Mouse (Mus musculus): ENCODE measurements around the gene Tusc2. TPM values are rescaled to one million over a fixed set of nuclear protein-coding genes. Genes with fewer than 3 reads are reported as not detected.

Tusc2 gene
- 143 TPM for polyA plus RNA-seq (2015; fragmentation: Illumina TruSeq; extraction: RNeasy Lipid Tissue Mini Kit (QIAGEN cat#74804); ENCODE audit: low read depth, low replicate concordance)

GRCm38 (mm10) chr9:107563029-107563581 lies at the start of gene Tusc2:
Tusc2 (plus strand) TSS chr9:107563255.

GRCm38 (mm10) chr9:107533791-107534407 lies 29.2 kb upstream of the Tusc2 start, which contains the start of gene Tmem115:
Tmem115 (plus strand) TSS chr9:107533945.

GRCm38 (mm10) chr9:107541474-107542351 lies 21.3 kb upstream of the Tusc2 start, which contains the start of the genes Cyb561d2 and Nprl2:
Cyb561d2 (minus strand) TSS chr9:107542193.
Nprl2 (plus strand) TSS chr9:107542226.

DNA sequence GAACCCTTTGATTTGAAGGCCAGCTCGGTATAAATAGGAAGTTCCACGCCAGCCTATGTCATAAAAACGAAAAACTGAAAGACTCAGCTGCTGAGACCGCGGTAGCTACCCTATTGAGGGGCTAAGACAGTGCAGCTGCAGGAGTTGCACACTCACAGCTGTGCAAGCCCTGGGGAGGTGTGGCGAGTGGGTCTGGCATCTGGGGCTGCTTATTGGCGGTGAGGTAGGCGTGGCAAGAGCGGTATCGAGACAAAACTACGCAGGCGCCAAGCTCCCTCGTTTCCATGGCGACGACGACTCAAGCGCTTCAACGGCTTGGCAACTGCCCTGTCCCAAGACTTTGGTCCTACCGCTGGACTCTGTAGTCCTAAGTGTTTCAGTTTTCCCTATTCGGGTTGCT lies 16.0 kb upstream of the Tusc2 start, which contains the start of gene Zmynd10:
Gene Zmynd10, plus strand, starts transcription at position 273 of the 400 bp plus-strand sequence.

GRCm38 (mm10) chr9:107551117-107551889 lies 11.8 kb upstream of the Tusc2 start, which contains the start of gene Rassf1:
Rassf1 (plus strand) TSS chr9:107551555.

DNA sequence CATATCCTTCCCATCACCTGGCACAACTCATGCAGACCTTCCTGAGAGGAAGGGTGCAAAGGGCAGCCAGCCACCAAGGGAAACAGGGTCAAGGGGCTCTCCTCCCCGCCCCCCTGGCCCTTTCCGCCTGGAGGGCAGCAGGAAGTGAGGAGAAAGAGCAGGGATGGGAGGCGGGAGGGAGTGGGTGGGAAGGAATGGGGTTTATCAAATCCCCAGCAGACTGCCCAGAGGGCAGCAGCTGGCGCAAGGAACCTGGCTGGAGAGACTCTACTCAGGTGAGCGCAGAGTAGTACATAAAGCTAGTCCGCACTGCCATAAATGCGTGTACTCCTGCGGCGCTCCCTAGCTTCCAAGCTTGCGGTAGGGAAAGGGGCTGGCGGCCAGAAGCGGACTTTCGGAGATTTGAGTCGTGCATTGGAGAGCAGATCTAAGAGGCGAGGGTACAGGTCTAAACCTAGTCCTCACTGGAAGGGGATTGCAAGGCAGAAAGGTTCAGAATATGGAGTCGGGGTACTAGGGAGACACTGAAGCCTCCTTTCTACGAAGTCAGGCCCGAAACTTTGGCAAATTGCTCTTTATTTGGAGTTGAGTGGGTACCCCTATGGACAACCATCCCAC lies 4.8 kb downstream of the Tusc2 start, which contains the start of gene Hyal2:
Gene Hyal2, plus strand, starts transcription at position 244 of the 618 bp plus-strand sequence.

DNA sequence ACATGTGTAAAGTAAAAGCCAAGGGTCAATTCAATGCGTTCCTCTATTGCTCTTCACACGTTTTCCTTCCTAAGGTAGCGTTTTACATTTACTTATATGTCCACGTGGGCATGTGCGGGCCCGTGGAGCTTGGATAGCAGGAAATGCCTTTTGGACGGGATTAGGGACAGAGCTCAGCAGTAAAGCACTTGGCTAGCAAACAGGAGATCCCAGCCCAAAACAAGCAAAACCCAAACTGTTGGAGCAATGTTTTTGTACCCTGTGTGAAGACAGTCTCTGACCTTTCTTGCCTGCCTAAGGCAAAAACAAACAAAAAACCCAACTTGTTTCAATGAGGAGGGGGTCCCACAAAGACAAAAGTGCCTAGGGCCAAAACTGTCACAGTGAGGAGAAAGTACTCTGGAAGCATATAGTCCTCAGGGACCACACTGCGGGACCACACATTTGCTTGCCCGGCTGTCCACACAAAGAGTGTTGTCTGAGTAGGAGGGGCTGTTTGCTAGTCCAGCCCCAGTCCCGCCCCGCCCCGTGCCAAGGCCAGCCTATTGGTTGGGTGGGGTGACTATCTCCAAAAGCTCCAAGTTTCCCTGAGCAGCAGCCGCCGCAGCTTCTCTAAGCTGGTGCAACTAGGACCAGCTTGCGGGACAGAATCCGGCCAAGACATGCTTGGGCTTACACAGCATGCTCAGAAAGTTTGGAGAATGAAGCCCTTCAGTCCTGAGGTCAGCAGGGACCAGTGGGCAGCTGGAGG lies 13.5 kb downstream of the Tusc2 start, which contains the start of gene Hyal1:
Gene Hyal1, plus strand, starts transcription at position 571 of the 751 bp plus-strand sequence.

GRCm38 (mm10) chr9:107578587-107578986 lies 15.5 kb downstream of the Tusc2 start, which contains the start of gene Naa80:
Naa80 (plus strand) TSS chr9:107578887.

GRCm38 (mm10) chr9:107580501-107581317 lies 17.7 kb downstream of the Tusc2 start, which contains the start of gene Hyal3:
Hyal3 (plus strand) TSS chr9:107580818.

DNA sequence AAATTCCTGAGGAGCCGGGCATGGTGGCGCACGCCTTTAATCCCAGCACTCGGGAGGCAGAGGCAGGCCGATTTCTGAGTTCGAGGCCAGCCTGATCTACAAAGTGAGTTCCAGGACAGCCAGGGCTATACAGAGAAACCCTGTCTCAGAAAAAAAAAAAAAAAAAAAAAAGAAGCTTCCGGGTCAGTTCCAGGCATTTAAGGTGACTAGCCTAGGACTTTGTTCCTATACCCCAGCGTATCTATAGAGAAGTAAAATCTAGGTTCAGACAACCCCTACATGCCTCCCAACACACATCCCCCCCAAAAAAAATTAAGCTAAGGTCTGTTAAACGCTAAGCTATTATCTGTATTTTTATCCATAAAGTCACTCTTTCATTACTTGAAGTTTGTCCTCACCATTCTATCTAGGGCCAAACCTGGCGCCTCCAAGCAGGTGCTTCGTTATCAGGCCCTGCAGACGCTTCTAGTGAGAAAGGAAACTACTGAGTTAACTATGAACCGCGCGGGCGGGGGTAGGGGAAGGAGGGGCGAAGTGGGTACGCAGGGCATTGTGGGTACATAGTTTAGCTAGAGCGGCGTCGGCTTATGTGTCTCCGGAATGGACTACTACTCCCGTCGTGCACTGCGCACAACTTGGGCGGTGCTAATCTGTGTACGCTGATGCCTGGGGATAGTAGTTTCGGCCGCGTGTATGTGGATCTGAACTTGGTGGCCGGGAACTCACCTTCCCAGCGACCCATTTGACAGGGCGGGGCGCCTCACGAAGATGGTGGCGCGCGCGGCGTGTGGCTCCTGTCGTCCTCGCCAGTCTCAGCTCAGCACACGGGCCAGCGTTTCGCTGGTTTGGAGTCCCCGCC lies 24.1 kb downstream of the Tusc2 start, which contains the start of gene Ifrd2:
Gene Ifrd2, plus strand, starts transcription at position 669 of the 859 bp plus-strand sequence.

DNA sequence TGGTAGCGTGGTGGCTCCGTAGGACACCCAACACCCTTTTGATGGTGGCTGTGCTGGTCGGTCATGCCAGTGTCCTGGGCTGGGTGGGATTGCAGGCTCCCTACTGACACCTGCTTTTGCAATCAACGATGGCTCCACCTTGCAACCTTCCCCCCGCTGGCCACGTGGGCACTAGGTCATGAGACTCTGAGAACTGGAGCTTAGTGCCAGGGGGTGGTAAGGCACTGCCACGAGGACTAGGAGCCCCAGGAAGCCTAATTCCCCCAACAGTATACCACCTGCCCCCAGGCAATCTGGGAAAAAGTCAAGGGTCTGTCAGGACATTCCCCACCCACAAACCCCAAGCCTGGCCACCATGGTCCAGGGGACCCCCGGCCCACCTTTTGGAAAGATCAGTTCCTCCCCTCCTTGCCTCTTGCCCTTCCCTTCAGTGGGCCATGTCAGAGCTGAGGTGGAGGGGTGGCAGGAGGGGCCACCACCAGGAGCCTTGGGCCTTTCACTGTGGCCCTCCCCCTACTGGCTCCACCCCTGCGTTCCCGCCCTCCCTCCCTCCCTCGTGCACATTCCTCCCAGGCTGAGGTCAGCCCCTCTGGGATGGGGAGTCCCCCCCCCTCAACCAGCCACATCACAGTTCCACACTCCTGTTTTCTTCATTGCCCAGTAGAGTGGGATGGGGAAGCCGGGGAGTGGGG lies 45.8 kb downstream of the Tusc2 start, which contains the start of gene Sema3b:
Gene Sema3b, minus strand, starts transcription at position 489 of the 692 bp plus-strand sequence.

Other genes starting within 250 kb of the Tusc2 start
- 21.8 TPM for gene Hemk1, start 224.9 kb upstream of the Tusc2 start, polyA plus RNA-seq (2015; fragmentation: Illumina TruSeq; extraction: RNeasy Lipid Tissue Mini Kit (QIAGEN cat#74804); ENCODE audit: low read depth, low replicate concordance)
- 4.8 TPM for gene 6430571L13Rik, start 222.7 kb upstream of the Tusc2 start, polyA plus RNA-seq (2015; fragmentation: Illumina TruSeq; extraction: RNeasy Lipid Tissue Mini Kit (QIAGEN cat#74804); ENCODE audit: low read depth, low replicate concordance)
- gene Cacna2d2, start 163.6 kb upstream of the Tusc2 start, polyA plus RNA-seq (2015; fragmentation: Illumina TruSeq; extraction: RNeasy Lipid Tissue Mini Kit (QIAGEN cat#74804); ENCODE audit: low read depth, low replicate concordance): 24.0 TPM
- gene Tmem115, start 29.3 kb upstream of the Tusc2 start, polyA plus RNA-seq (2015; fragmentation: Illumina TruSeq; extraction: RNeasy Lipid Tissue Mini Kit (QIAGEN cat#74804); ENCODE audit: low read depth, low replicate concordance): 28.6 TPM
- gene Cyb561d2, start 21.1 kb upstream of the Tusc2 start, polyA plus RNA-seq (2015; fragmentation: Illumina TruSeq; extraction: RNeasy Lipid Tissue Mini Kit (QIAGEN cat#74804); ENCODE audit: low read depth, low replicate concordance): 25.1 TPM
- 63.2 TPM for gene Nprl2, start 21.0 kb upstream of the Tusc2 start, polyA plus RNA-seq (2015; fragmentation: Illumina TruSeq; extraction: RNeasy Lipid Tissue Mini Kit (QIAGEN cat#74804); ENCODE audit: low read depth, low replicate concordance)
- 5.0 TPM for gene Zmynd10, start 16.0 kb upstream of the Tusc2 start, polyA plus RNA-seq (2015; fragmentation: Illumina TruSeq; extraction: RNeasy Lipid Tissue Mini Kit (QIAGEN cat#74804); ENCODE audit: low read depth, low replicate concordance)
- gene Rassf1, start 11.7 kb upstream of the Tusc2 start, polyA plus RNA-seq (2015; fragmentation: Illumina TruSeq; extraction: RNeasy Lipid Tissue Mini Kit (QIAGEN cat#74804); ENCODE audit: low read depth, low replicate concordance): 17.8 TPM
- gene Hyal2, start 4.7 kb downstream of the Tusc2 start, polyA plus RNA-seq (2015; fragmentation: Illumina TruSeq; extraction: RNeasy Lipid Tissue Mini Kit (QIAGEN cat#74804); ENCODE audit: low read depth, low replicate concordance): 12.1 TPM
- gene Hyal1, start 13.7 kb downstream of the Tusc2 start, polyA plus RNA-seq (2015; fragmentation: Illumina TruSeq; extraction: RNeasy Lipid Tissue Mini Kit (QIAGEN cat#74804); ENCODE audit: low read depth, low replicate concordance): 4.5 TPM
- 13.9 TPM for gene Naa80, start 15.6 kb downstream of the Tusc2 start, polyA plus RNA-seq (2015; fragmentation: Illumina TruSeq; extraction: RNeasy Lipid Tissue Mini Kit (QIAGEN cat#74804); ENCODE audit: low read depth, low replicate concordance)
- gene Hyal3, start 17.6 kb downstream of the Tusc2 start, polyA plus RNA-seq (2015; fragmentation: Illumina TruSeq; extraction: RNeasy Lipid Tissue Mini Kit (QIAGEN cat#74804); ENCODE audit: low read depth, low replicate concordance): 0.57 TPM
- gene Ifrd2, start 24.4 kb downstream of the Tusc2 start, polyA plus RNA-seq (2015; fragmentation: Illumina TruSeq; extraction: RNeasy Lipid Tissue Mini Kit (QIAGEN cat#74804); ENCODE audit: low read depth, low replicate concordance): 12.0 TPM
- 2.2 TPM for gene Sema3b, start 46.0 kb downstream of the Tusc2 start, polyA plus RNA-seq (2015; fragmentation: Illumina TruSeq; extraction: RNeasy Lipid Tissue Mini Kit (QIAGEN cat#74804); ENCODE audit: low read depth, low replicate concordance)
- gene Gnai2, start 72.1 kb downstream of the Tusc2 start, polyA plus RNA-seq (2015; fragmentation: Illumina TruSeq; extraction: RNeasy Lipid Tissue Mini Kit (QIAGEN cat#74804); ENCODE audit: low read depth, low replicate concordance): 173 TPM
- 76.0 TPM for gene Slc38a3, start 106.3 kb downstream of the Tusc2 start, polyA plus RNA-seq (2015; fragmentation: Illumina TruSeq; extraction: RNeasy Lipid Tissue Mini Kit (QIAGEN cat#74804); ENCODE audit: low read depth, low replicate concordance)
- gene Gnat1, start 116.5 kb downstream of the Tusc2 start, polyA plus RNA-seq (2015; fragmentation: Illumina TruSeq; extraction: RNeasy Lipid Tissue Mini Kit (QIAGEN cat#74804); ENCODE audit: low read depth, low replicate concordance): not detected
- 13.8 TPM for gene Sema3f, start 147.2 kb downstream of the Tusc2 start, polyA plus RNA-seq (2015; fragmentation: Illumina TruSeq; extraction: RNeasy Lipid Tissue Mini Kit (QIAGEN cat#74804); ENCODE audit: low read depth, low replicate concordance)
- gene Rbm5, start 207.7 kb downstream of the Tusc2 start, polyA plus RNA-seq (2015; fragmentation: Illumina TruSeq; extraction: RNeasy Lipid Tissue Mini Kit (QIAGEN cat#74804); ENCODE audit: low read depth, low replicate concordance): 105 TPM

Data from brain, adult 10 weeks (tissue).